In genomic region chr9:92211048-92211447, GRCm38 (mm10) we compare ENCODE assay signal across 24 mouse cellular contexts. TPM values are rescaled to one million over a fixed set of nuclear protein-coding genes. Genes with fewer than 3 reads are reported as not detected.
DNase-seq lines count a peak whose midpoint lies in the region; ATAC-seq lines count a peak whose summit lies in the region.
"Had no signal": no experiment of that assay in that cellular context is flagged by ENCODE, and none has a peak within 500 bp of the region (broad histone marks: within the 10 kb centered on the region; RNA-seq: fewer than 3 reads in every experiment).

No protein-coding gene starts in this region.

- no peaks in the 10 kb centered on the region for H3K9me3 ChIP-seq in lung, embryonic 16.5 days (ENCODE audit: control insufficient read depth, low read length)
- H3K9me3 ChIP-seq in embryonic facial prominence, embryonic 10.5 days, result no peaks in the 10 kb centered on the region
- H3K9me3 ChIP-seq: embryonic facial prominence, embryonic 12.5 days; forebrain, embryonic 15.5 days; heart, embryonic 15.5 days had no signal

- DNase-seq in heart, adult 18-20 months, result peak; percentile 15
- no peak for DNase-seq in heart, adult 9 months (ENCODE audit: low spot score in 2 of 2)
- DNase-seq in lung, postnatal 4 days, result no peak
- DNase-seq in lung, postnatal 25 days (ENCODE audit: low spot score), result peak; percentile 50
- DNase-seq in embryonic facial prominence, embryonic 10.5 days (ENCODE audit: low spot score), result no peak
- DNase-seq in ovary, postnatal 14 days (ENCODE audit: low spot score), result no peak
- DNase-seq: adrenal gland, postnatal 25 days; cerebellum, adult 2 months; cerebellum, postnatal 10 days; embryo, embryonic 11 days; gastrocnemius, postnatal 36 days; heart, postnatal 36 days had no signal

- peak; percentile 38; the same call in 1 of the 2 replicates for ATAC-seq in lung, embryonic 16.5 days (ENCODE audit: low read depth)
- ATAC-seq: activated CD4-positive, CD25-positive, alpha-beta regulatory T cell, adult 4 months; hindbrain, embryonic 16.5 days; Patski had no signal

- no peak overlapping the region for H3K4me2 ChIP-seq in lung, embryonic 16.5 days (ENCODE audit: low read depth, low read length)
- H3K4me2 ChIP-seq: embryonic facial prominence, embryonic 12.5 days; forebrain, embryonic 15.5 days; heart, embryonic 11.5 days; heart, embryonic 15.5 days had no signal

- 11% methylated on average over 3 of the region's 3 CpGs for WGBS in lung, embryonic 16.5 days
- WGBS in embryonic facial prominence, embryonic 10.5 days, result 68% methylated on average over 3 of the region's 3 CpGs

- H3K4me3 ChIP-seq in lung, embryonic 16.5 days (ENCODE audit: low read length), result no peak overlapping the region
- H3K4me3 ChIP-seq in embryonic facial prominence, embryonic 10.5 days, result no peak overlapping the region
- H3K4me3 ChIP-seq: embryonic facial prominence, embryonic 12.5 days; forebrain, embryonic 15.5 days; heart, embryonic 15.5 days had no signal

- H3K36me3 ChIP-seq in lung, embryonic 16.5 days (ENCODE audit: control insufficient read depth, insufficient read depth, low read length), result no peaks in the 10 kb centered on the region
- H3K36me3 ChIP-seq in embryonic facial prominence, embryonic 10.5 days (replicated peaks), result no peaks in the 10 kb centered on the region
- H3K36me3 ChIP-seq: embryonic facial prominence, embryonic 12.5 days; forebrain, embryonic 15.5 days; heart, embryonic 15.5 days had no signal

- H3K9ac ChIP-seq in lung, embryonic 16.5 days (ENCODE audit: low read length), result no peak overlapping the region
- H3K9ac ChIP-seq: embryonic facial prominence, embryonic 12.5 days; forebrain, embryonic 15.5 days; heart, embryonic 15.5 days had no signal

- no peaks in the 10 kb centered on the region for H3K27me3 ChIP-seq in lung, embryonic 16.5 days (ENCODE audit: control insufficient read depth, insufficient read depth, low read depth, low read length)
- H3K27me3 ChIP-seq in embryonic facial prominence, embryonic 10.5 days (replicated peaks; ENCODE audit: low read depth, poor library complexity, severe bottlenecking), result no peaks in the 10 kb centered on the region
- H3K27me3 ChIP-seq: embryonic facial prominence, embryonic 12.5 days; forebrain, embryonic 15.5 days; heart, embryonic 15.5 days; Patski had no signal

- H3K4me1 ChIP-seq in lung, embryonic 16.5 days (replicated peaks; ENCODE audit: control insufficient read depth, insufficient read depth, low read length), result peaks cover 4% of the 10 kb centered on the region; the same call in 1 of the 2 replicates
- H3K4me1 ChIP-seq in embryonic facial prominence, embryonic 10.5 days, result no peaks in the 10 kb centered on the region
- H3K4me1 ChIP-seq: embryonic facial prominence, embryonic 12.5 days; forebrain, embryonic 15.5 days; heart, embryonic 15.5 days had no signal

- peak overlapping the region; percentile 13; the same call in 1 of the 2 replicates for H3K27ac ChIP-seq in lung, embryonic 16.5 days (ENCODE audit: low read length)
- H3K27ac ChIP-seq in embryonic facial prominence, embryonic 10.5 days (replicated peaks), result no peak overlapping the region
- H3K27ac ChIP-seq: embryonic facial prominence, embryonic 12.5 days; forebrain, embryonic 15.5 days; heart, embryonic 15.5 days had no signal

RNA-seq across cellular contexts. Expression of gene Plscr5, which starts 18.3 kb away (rescaled TPM):
- not detected for total RNA-seq in heart, adult 18-20 months (2021)
- not detected in 2 replicates for polyA plus RNA-seq in lung, embryonic 16.5 days (2015; fragmentation: Nextera tagmentation; extraction: Ambion mirVana)
- not detected in 2 replicates for polyA plus RNA-seq in embryonic facial prominence, embryonic 10.5 days (2016; fragmentation: Nextera tagmentation; extraction: Ambion mirVana)
- total RNA-seq: adrenal gland, adult 18-20 months; adrenal gland, postnatal 25 days; gastrocnemius, adult 8-10 months; gastrocnemius, postnatal 36 days; heart, postnatal 36 days had no signal
- polyA plus RNA-seq: activated CD4-positive, CD25-positive, alpha-beta regulatory T cell, adult 4 months; C2C12; embryonic facial prominence, embryonic 12.5 days; forebrain, embryonic 11.5 days; heart, embryonic 11.5 days; heart, embryonic 15.5 days; Patski had no signal

RNA-seq across cellular contexts. Expression of gene Plscr1, which starts 38.5 kb away (rescaled TPM):
- 10 to 100 TPM in 1 of 2 experiments, 1 to 10 TPM in 1; 9.0 to 10.9 TPM for total RNA-seq in heart, adult 18-20 months (2021)
- polyA plus RNA-seq in lung, embryonic 16.5 days (2015; fragmentation: Nextera tagmentation; extraction: Ambion mirVana), result 36.5 and 39.1 TPM in 2 replicates
- 30.0 and 31.7 TPM in 2 replicates for polyA plus RNA-seq in embryonic facial prominence, embryonic 10.5 days (2016; fragmentation: Nextera tagmentation; extraction: Ambion mirVana)

Comparison
In these comparisons a context has a peak if more than half of its experiments do, and no peak if none do; other contexts are left out.
1. DNase-seq: peak in heart, adult 18-20 months (2 of 2) and lung, postnatal 25 days (single experiment); none in heart, adult 9 months (0 of 2), lung, postnatal 4 days (0 of 2), embryonic facial prominence, embryonic 10.5 days (single experiment) and ovary, postnatal 14 days (single experiment).